Mouse (Mus musculus): ENCODE results near the gene Pgp.
A peak's percentile ranks its signal among the peaks of the same experiment; 100 is the strongest.
"Not testable (repeated sequence)": the region's sequence is repeated elsewhere in the genome, so short reads cannot be mapped to it uniquely, and the experiment has no call there.

Gene Pgp

GRCm38 (mm10) chr17:24469910-24470602 lies at the start of gene Pgp, which contains the start of gene E4f1:
Pgp (plus strand) TSS chr17:24470392.
E4f1 (minus strand) TSS chr17:24470313.
- DNase-seq = peak; percentile 100

GRCm38 (mm10) chr17:24423114-24423513 lies 47.1 kb upstream of the Pgp start:
- DNase-seq = no peak

- no peak for DNase-seq
These were observed 45.7 kb upstream of the Pgp start for GRCm38 (mm10) chr17:24424489-24424888.

- DNase-seq = peak in 1 of 2 experiments; percentile 42
These were observed 44.9 kb upstream of the Pgp start for GRCm38 (mm10) chr17:24425326-24425725.

GRCm38 (mm10) chr17:24425905-24426304 lies 44.3 kb upstream of the Pgp start:
- peak; percentile 26 to 39 for DNase-seq

- DNase-seq = peak; percentile 97
These were observed 43.6 kb upstream of the Pgp start, which contains the start of gene Eci1 for GRCm38 (mm10) chr17:24426471-24427169. Eci1 (plus strand) TSS chr17:24426641.

GRCm38 (mm10) chr17:24427170-24427557 lies 43.0 kb upstream of the Pgp start:
- no peak for DNase-seq

- no peak for DNase-seq
These were observed 40.8 kb upstream of the Pgp start for GRCm38 (mm10) chr17:24429201-24429983.

- peak; percentile 58 to 72 for DNase-seq
These were observed 33.2 kb upstream of the Pgp start for GRCm38 (mm10) chr17:24437016-24437415.

GRCm38 (mm10) chr17:24440377-24440776 lies 29.8 kb upstream of the Pgp start:
- no peak for DNase-seq

GRCm38 (mm10) chr17:24441148-24441547 lies 29.0 kb upstream of the Pgp start:
- DNase-seq = peak; percentile 33 to 44

GRCm38 (mm10) chr17:24442107-24442506 lies 28.1 kb upstream of the Pgp start:
- DNase-seq = no peak

GRCm38 (mm10) chr17:24442632-24443155 lies 27.5 kb upstream of the Pgp start, which contains the start of gene Dnase1l2:
Dnase1l2 (minus strand) TSS chr17:24443105.
- DNase-seq = peak in 1 of 2 experiments; percentile 26

GRCm38 (mm10) chr17:24443409-24443808 lies 26.8 kb upstream of the Pgp start:
- DNase-seq = peak; percentile 62 to 67

GRCm38 (mm10) chr17:24446590-24446989 lies 23.6 kb upstream of the Pgp start:
- no peak for DNase-seq

- DNase-seq = no peak
These were observed 20.7 kb upstream of the Pgp start for GRCm38 (mm10) chr17:24449507-24449906.

- no peak for DNase-seq
These were observed 19.0 kb upstream of the Pgp start for GRCm38 (mm10) chr17:24451220-24451619.

- DNase-seq = no peak
These were observed 16.8 kb upstream of the Pgp start for GRCm38 (mm10) chr17:24453372-24453771.

- DNase-seq = no peak
These were observed 15.9 kb upstream of the Pgp start for GRCm38 (mm10) chr17:24454218-24454755.

- peak; percentile 99 for DNase-seq
These were observed 15.3 kb upstream of the Pgp start for GRCm38 (mm10) chr17:24454756-24455522.

- not testable (repeated sequence) for DNase-seq
These were observed 14.5 kb upstream of the Pgp start for GRCm38 (mm10) chr17:24455523-24456206.

Measured in cerebellum, postnatal 14 days (tissue).